In the genomic region with DNA sequence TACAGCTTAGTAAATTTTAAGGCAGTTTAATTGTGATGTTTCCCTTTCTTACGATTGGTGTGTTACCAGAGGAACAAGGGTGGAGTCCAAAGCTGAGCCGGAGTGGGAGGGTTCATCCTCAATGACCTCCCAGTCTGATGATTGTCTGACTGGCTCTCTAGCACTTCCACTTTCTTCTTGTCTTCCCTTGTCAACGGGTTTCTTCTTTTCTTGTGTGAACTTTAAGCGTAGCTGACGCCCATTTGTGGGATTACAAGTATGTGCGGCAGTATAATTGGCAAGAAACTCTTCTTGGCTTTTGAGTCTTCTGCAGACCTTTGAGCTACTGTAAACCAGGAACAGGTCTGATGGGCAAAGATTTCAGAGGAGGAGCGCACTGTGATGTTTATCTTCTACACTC, we compare ENCODE assay signal across 18 mouse cellular contexts. TPM values are rescaled to one million over a fixed set of nuclear protein-coding genes. Genes with fewer than 3 reads are reported as not detected.
DNase-seq lines count a peak whose midpoint lies in the region; ATAC-seq lines count a peak whose summit lies in the region.
"Had no signal": no experiment of that assay in that cellular context is flagged by ENCODE, and none has a peak within 500 bp of the region (broad histone marks: within the 10 kb centered on the region; RNA-seq: fewer than 3 reads in every experiment).

No protein-coding gene starts in this region.

- H3K36me3 ChIP-seq in intestine, embryonic 14.5 days (ENCODE audit: control insufficient read depth, insufficient read depth, low read length): peaks cover 6% of the 10 kb centered on the region
- no peaks in the 10 kb centered on the region for H3K36me3 ChIP-seq in stomach, embryonic 16.5 days (ENCODE audit: control insufficient read depth, insufficient read depth, low read length)
- H3K36me3 ChIP-seq in midbrain, embryonic 10.5 days: peaks cover 10% of the 10 kb centered on the region
- H3K36me3 ChIP-seq: embryonic facial prominence, embryonic 15.5 days; stomach, embryonic 15.5 days had no signal

- H3K9me3 ChIP-seq in intestine, embryonic 14.5 days (ENCODE audit: control insufficient read depth, low read length): no peaks in the 10 kb centered on the region
- H3K9me3 ChIP-seq in stomach, embryonic 16.5 days (replicated peaks; ENCODE audit: control insufficient read depth, low read length): no peaks in the 10 kb centered on the region
- no peaks in the 10 kb centered on the region for H3K9me3 ChIP-seq in midbrain, embryonic 10.5 days (replicated peaks)
- H3K9me3 ChIP-seq: embryonic facial prominence, embryonic 15.5 days; forebrain, embryonic 13.5 days; limb, embryonic 12.5 days; stomach, embryonic 15.5 days had no signal

- H3K4me2 ChIP-seq in intestine, embryonic 14.5 days (ENCODE audit: low read length): no peak overlapping the region
- H3K4me2 ChIP-seq in stomach, embryonic 16.5 days (ENCODE audit: low read depth, low read length): no peak overlapping the region
- H3K4me2 ChIP-seq: embryonic facial prominence, embryonic 15.5 days; forebrain, embryonic 13.5 days; limb, embryonic 12.5 days; midbrain, embryonic 11.5 days; stomach, embryonic 15.5 days had no signal

- H3K4me1 ChIP-seq in intestine, embryonic 14.5 days (replicated peaks; ENCODE audit: control insufficient read depth, insufficient read depth, low read length): no peaks in the 10 kb centered on the region
- H3K4me1 ChIP-seq in stomach, embryonic 16.5 days (ENCODE audit: control insufficient read depth, insufficient read depth, low read length): peaks cover 17% of the 10 kb centered on the region
- H3K4me1 ChIP-seq in midbrain, embryonic 10.5 days: 0 out of 2 replicates have a peak, but pooled peaks cover 3% of the 10 kb centered on the region
- H3K4me1 ChIP-seq: forebrain, embryonic 13.5 days had no signal

- DNase-seq in kidney, adult 11 months: peak; percentile 23
- DNase-seq in kidney, adult 8-10 months: no peak
- DNase-seq in intestine, embryonic 14.5 days (ENCODE audit: low spot score): no peak
- DNase-seq in kidney, postnatal 14 days: peak; percentile 23
- DNase-seq in left cerebral cortex, adult 18-20 months (ENCODE audit: low spot score in 2 of 2): no peak
- no peak for DNase-seq in frontal cortex, postnatal 36 days (ENCODE audit: low spot score in 2 of 2)
- no peak for DNase-seq in midbrain, embryonic 10.5 days (ENCODE audit: low spot score)
- DNase-seq: adrenal gland, postnatal 25 days; cerebellum, postnatal 36 days; heart, postnatal 10 days; thymus, postnatal 4 days had no signal

- ATAC-seq in intestine, embryonic 14.5 days (replicated peaks; ENCODE audit: low FRiP score, low TSS enrichment, low read depth): no peak; the same call in 1 of the 2 replicates
- no peak for ATAC-seq in stomach, embryonic 16.5 days (ENCODE audit: insufficient read depth, low FRiP score)
- ATAC-seq: forebrain, embryonic 13.5 days had no signal

- no peak overlapping the region for H3K4me3 ChIP-seq in intestine, embryonic 14.5 days (ENCODE audit: low read depth, low read length)
- H3K4me3 ChIP-seq in stomach, embryonic 16.5 days (replicated peaks; ENCODE audit: low read length): no peak overlapping the region
- H3K4me3 ChIP-seq in midbrain, embryonic 10.5 days: no peak overlapping the region
- H3K4me3 ChIP-seq: embryonic facial prominence, embryonic 15.5 days; forebrain, embryonic 13.5 days; heart, adult 2 months; limb, embryonic 12.5 days; stomach, embryonic 15.5 days had no signal

- 78% methylated on average over 7 of the region's 7 CpGs for WGBS in intestine, embryonic 14.5 days
- WGBS in stomach, embryonic 16.5 days: 59% methylated on average over 7 of the region's 7 CpGs
- WGBS in midbrain, embryonic 10.5 days: 88% methylated on average over 7 of the region's 7 CpGs

- no peak overlapping the region for H3K9ac ChIP-seq in intestine, embryonic 14.5 days (ENCODE audit: low read length)
- no peak overlapping the region for H3K9ac ChIP-seq in stomach, embryonic 16.5 days (ENCODE audit: low read length)
- H3K9ac ChIP-seq: embryonic facial prominence, embryonic 15.5 days; forebrain, embryonic 13.5 days; limb, embryonic 12.5 days; stomach, embryonic 15.5 days had no signal

- no peaks in the 10 kb centered on the region; the same call in 1 of the 2 replicates for H3K27me3 ChIP-seq in intestine, embryonic 14.5 days (replicated peaks; ENCODE audit: control insufficient read depth, insufficient read depth, low read length)
- H3K27me3 ChIP-seq in stomach, embryonic 16.5 days (ENCODE audit: control insufficient read depth, insufficient read depth, low read length): no peaks in the 10 kb centered on the region; the same call in 1 of the 2 replicates
- peaks cover 100% of the 10 kb centered on the region for H3K27me3 ChIP-seq in midbrain, embryonic 10.5 days (ENCODE audit: low read depth, poor library complexity, severe bottlenecking)
- H3K27me3 ChIP-seq: forebrain, embryonic 13.5 days; stomach, embryonic 15.5 days had no signal

- H3K27ac ChIP-seq in intestine, embryonic 14.5 days (ENCODE audit: low read depth): peak overlapping the region; percentile 16; the same call in 1 of the 2 replicates
- H3K27ac ChIP-seq in stomach, embryonic 16.5 days (ENCODE audit: low read length): peak overlapping the region; percentile 29; the same call in 1 of the 2 replicates
- H3K27ac ChIP-seq in midbrain, embryonic 10.5 days (replicated peaks): no peak overlapping the region
- H3K27ac ChIP-seq: embryonic facial prominence, embryonic 15.5 days; forebrain, embryonic 13.5 days; heart, adult 2 months; limb, embryonic 12.5 days; stomach, embryonic 15.5 days had no signal

RNA-seq across cellular contexts. Expression of a gene that starts 17.0 kb away (rescaled TPM):
- polyA plus RNA-seq in intestine, embryonic 14.5 days (2014; fragmentation: Nextera tagmentation; extraction: Ambion mirVana): 32.6 and 33.2 TPM in 2 replicates
- 60.5 and 67.9 TPM in 2 replicates for polyA plus RNA-seq in stomach, embryonic 16.5 days (2015; fragmentation: Nextera tagmentation; extraction: Ambion mirVana)
- 10 to 100 TPM; 25.8 to 28.6 TPM for total RNA-seq in left cerebral cortex, adult 18-20 months (2021)
- 53.4 and 54.9 TPM in 2 replicates for polyA plus RNA-seq in midbrain, embryonic 10.5 days (2016; fragmentation: Nextera tagmentation; extraction: Ambion mirVana)

Comparison
In these comparisons a context has a peak if more than half of its experiments do, and no peak if none do; other contexts are left out.
1. DNase-seq: peak in kidney, adult 11 months (single experiment) and kidney, postnatal 14 days (single experiment); none in kidney, adult 8-10 months (0 of 2), intestine, embryonic 14.5 days (single experiment), left cerebral cortex, adult 18-20 months (0 of 2), frontal cortex, postnatal 36 days (0 of 2) and midbrain, embryonic 10.5 days (single experiment).